Mouse (Mus musculus): ENCODE data around the gene Zfp523.
A peak's percentile ranks its signal among the peaks of the same experiment; 100 is the strongest.

The Zfp523 gene

DNA sequence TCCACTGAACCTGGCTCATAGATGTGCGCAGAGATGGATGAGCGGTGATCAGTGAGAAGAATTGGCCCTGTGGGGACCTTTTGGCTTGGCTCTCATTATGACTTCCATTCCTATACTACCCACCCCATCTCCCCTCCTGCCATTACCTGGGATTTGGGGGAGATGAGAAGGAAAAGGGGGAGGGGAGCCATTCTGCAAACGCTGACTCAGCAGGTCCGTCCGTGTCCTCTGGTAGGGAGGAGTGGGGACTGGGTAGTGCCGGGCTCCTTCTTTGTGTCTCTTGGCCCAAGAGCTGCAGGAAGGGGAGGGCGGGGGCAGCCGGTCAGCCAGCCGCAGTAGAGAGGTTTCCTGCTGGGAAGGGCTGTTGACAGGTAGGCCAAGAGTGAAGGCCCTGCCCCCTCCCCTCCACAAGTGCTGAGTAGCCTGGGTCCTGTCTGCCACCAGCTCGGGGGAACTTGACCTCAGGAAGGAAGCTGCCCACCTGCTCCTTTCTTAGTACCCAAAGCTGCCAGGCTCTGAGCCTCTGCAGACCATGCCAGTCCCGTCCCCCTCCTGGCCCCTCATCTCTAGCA, 15.5 kb upstream of the Zfp523 start:
- DNase-seq, result no peak

DNA sequence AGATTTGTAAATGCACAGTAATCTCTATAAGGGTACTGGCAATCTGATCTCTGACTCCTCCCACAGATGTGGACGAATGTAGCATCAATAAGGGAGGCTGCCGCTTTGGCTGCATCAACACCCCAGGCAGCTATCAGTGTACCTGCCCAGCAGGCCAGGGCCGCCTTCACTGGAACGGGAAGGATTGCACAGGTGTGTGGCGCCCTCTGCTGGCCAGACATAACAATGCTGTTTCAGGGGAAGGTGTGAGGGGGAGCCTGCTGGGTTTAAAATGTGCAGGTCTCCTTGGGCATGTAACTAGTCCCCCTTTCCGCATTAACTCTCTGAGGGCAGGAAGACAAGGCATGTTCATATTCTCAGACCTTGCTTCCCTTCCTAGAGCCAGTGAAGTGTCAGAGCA, 13.3 kb upstream of the Zfp523 start:
- peak; percentile 75 for DNase-seq

DNA sequence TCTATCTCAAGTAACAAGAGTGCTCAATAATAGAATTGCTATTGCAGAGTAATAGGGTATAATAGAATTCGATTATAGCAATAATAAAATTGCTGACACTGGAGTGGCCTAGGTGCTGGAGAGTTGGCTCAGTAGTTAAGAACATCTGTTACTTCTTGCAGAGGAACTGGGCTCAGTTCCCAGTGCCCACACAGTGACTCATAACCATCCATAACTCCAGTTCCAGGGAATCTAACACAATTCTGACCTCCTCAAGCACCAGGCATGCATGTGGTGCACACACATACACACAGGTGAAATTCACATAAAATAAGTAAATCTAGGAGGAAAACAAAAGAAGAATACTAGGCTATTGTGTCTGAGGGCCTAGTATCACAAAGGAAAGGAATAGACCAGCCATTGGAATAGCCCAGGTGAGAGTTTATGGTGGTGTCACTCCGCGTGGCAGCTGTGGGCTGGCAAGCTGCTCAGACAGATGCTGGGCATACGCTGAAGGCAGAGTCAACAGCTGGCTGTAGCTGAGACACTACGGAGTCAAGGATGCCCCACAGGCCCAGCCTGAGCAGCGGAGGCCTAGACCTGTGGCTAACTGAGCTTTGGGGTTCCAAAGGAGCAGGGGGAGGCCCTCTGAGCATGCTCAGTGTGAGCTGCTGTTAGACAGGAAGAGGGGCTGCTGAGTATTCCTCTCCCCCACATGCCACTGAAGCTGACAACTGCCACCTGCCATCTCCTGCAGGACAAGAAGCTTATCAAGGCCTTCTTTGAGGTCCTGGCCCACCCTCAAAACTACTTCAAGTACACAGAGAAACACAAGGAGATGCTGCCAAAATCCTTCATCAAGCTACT, 6.2 kb upstream of the Zfp523 start:
- no peak for DNase-seq

DNA sequence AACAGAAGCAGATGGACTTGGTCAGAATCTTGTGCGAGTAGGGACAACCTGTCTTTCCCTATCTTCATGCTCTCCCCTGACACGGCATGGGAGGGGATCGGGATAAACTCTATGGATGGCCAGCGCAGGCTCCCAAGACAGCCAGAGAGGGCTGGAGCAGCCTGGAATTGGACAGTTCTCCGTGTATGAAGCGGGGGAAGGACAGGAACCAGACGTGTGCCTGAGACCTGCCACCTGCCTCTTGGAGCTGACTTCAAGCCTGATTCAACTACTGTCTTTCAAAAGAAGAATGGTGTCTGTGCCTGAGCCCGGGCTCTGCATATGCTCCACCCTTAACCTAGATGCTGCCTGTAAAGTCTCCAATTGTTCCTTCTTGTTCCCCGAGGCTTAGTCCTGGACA, 4.2 kb upstream of the Zfp523 start:
- no peak for DNase-seq

DNA sequence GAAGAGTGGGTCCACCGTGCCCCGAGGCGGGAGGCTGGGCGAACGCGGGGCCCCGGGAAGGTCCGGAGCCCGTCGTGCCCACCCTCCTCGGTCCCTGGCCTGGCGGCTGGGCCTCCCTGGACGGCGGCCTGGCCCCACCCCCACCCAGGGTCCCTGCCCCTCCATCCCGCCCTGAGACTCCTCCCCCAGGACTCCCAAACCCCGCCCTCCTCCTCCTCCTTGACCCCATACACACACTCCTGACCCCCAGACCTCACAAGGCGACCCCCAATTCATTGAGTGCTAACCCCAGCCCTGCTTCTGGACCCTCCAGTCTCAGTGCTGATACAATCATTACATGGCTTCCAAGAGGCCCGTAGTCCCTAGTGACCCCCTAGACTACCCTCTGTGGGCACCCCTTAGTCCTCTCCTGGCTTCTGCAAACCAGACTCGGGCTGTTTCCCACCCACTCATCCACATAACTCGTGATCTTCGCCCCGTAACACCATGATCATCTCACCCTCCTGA, 664 bp downstream of the Zfp523 start:
- peak; percentile 54 for DNase-seq

DNA sequence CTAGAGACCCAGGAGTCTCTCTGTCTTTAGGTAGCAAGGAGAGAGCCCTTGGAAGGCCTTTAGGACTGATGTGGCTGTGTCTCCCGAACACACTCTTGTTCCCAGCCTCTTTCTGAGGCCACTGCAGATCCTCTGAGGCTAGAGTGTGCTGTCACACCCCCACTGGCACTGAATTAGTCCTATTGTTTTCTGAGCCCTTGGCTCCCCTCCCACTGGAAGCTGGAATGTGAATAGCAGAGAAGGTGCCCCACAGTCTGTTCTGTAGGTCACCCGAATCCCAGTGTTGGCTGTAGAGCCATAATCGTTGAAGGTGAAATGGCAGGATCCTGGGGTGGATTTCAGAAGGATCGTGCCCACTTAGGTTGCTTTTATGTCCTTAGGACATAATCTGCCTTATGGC, 3.4 kb downstream of the Zfp523 start:
- DNase-seq, result no peak

DNA sequence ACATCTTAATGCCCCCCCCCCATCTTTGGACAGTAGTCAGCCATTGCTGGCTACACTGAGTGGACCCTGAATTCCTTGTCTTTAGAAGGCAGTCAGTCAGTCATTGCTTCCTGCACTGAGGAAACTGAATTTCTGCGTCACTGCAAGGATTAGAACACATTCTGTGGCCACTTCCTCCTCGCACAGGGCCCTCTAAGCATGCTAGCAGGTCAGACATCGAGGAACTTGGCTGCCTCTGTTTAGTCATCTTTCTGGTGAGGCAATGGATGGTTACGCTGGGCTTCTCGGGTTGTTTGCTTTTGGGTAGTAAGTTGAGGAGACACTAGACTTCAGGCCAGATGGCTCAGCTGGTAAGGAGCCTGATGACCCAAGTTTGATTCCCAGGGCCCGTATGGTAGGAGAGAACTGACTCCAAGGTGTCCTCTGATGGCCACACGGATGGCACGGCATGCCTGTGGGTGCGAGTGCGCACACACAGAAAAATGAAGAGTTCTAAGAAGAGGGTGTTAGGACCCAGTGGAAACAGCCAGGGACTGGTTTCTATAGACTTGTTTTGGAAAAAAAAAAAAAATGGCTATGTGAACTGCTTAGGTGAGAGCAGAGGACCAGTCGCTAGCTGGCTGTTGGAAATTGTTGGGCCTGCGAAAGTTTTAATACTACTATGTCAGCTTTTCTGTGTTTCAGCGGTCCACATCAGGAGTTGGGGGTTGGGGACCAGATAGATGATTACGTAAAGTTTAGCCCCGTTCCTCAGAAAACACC, 4.0 kb downstream of the Zfp523 start:
- DNase-seq, result no peak

DNA sequence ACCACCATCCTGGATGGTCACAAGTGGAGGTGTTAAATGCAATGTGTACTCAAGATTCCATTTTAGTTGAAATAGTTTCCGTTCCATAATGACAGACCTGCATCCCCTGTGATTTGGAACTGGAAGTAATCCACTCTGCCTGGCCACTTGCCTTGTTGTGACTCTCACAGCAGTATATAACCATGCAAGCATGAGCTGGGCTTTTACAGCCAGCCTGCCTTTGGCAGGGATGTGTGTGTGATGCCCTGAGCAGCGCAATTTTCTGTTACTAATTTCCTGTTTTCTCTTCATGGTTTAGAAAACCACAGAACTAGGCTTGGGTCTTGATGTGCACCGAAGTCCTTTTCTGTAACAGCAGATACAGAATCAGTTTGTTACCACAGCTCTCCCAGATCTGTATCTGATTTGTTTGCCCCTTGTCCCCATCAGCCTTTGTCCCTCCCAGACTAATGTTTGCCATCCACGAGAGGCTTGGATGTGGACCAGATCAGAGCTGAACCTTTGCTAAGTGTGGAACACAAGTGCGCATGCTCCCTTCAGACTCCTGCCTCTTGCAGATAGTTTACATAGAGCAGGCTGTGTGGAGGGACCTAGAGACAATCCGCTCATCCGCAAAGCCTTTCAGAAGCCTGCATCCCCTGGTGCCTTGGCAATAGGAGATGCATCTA, 8.2 kb downstream of the Zfp523 start:
- DNase-seq, result no peak

DNA sequence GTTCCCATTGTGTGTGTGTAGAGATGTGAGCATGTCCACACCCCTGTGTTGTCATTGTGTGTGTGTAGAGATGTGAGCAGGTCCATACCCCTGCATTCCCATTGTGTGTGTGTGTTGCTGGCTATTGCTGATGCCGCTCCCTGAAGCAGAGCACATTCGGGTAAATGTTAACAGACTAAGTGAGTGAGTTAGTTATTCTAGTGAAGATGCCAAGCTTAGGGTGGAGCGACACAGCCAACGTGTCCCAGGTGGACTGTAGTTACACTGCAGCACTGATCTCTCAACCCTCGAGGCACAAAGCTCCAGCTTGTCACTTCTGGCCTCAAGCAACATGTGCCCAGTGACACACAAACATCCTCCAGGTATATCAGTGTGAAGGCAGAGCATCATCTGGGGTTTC, 11.4 kb downstream of the Zfp523 start:
- DNase-seq, result no peak

DNA sequence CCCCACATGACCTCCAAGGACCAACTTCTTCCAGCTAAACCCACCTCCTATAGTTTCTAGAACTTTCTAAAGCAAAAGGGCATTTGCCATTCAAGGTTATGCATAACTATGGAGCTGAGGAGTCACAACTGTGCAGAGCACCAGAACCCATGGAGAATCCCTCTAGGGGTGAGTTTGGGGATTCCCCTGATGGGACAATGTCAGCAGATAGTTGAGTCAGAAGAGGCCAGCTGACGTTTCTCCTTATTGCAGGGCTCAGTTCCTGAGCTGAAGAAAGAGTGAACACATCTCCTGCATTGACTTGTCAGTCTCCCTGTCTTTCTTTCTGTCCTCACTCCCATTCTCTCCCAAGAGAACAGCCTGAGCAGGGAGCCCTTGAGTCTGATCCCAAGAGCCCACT, 15.8 kb downstream of the Zfp523 start:
- DNase-seq, result no peak

DNA sequence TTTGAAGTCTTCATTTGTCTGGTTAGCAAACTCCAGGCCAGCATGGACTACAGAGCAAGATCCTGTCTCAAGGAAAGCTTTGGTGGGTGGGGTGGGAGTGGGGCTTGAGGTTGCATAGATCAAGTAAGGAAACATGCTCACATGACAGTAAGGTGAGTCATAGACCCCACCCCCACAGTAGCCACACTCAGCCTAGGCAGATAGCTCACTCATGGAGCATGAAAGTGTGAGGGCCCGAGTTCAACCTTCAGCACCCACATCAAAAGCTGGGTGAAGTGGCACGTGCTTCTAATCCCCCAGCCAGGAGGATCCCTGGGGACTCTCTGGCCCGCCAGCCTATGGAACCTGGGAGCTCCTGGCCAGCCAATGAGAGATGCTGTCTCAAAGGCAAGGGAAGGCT, 16.6 kb downstream of the Zfp523 start:
- no peak for DNase-seq

DNA sequence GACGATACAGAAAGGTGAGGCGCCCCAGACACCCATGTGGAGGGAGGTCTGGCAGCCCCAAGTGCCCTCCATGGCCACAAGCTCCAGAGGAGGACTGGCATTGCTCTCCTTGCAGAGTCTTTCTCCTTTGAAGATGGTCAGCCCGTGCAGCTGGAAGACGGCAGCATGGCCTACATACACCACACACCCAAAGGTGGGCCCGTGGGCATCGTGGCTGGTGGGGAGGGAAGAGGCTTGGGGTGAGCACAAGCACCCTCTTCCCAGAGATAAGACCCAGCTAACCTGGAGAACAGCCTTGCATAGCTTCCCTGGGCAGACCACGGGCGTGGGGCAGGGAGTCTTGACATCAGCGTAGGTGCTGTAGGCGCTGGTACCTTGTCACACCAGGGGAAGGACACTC, 18.1 kb downstream of the Zfp523 start:
- DNase-seq, result no peak

DNA sequence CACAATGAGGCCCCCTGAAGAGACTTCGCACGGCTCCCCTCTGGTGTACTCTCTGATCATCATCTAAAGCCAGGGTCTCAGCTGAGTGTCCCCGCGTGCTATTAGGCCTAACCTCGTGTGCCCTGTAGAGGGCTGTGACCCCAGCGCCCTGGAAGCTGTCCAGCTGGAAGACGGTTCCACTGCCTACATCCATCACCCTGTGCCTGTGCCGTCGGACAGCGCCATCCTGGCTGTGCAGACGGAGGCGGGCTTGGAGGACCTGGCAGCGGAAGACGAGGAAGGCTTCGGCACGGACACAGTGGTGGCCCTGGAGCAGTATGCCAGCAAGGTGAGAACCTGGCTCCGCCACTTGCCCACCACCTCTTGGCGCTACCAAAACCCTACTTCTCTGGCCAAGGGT, 20.7 kb downstream of the Zfp523 start:
- no peak for DNase-seq

DNA sequence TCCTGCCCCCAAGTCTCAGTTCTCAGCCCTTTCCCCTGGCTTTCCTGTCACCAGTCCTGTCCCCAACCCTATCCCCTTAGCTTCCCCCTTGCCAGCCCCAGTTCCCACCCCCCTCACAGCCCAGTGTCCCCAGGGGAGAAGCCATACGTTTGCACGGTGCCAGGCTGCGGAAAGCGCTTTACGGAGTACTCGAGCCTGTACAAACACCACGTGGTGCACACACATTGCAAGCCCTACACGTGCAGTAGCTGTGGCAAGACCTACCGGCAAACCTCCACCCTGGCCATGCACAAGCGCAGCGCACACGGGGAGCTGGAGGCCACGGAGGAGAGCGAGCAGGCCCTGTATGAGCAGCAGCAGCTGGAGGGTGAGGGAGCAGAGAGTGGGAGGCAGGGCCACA, 25.1 kb downstream of the Zfp523 start:
- DNase-seq, result no peak

DNA sequence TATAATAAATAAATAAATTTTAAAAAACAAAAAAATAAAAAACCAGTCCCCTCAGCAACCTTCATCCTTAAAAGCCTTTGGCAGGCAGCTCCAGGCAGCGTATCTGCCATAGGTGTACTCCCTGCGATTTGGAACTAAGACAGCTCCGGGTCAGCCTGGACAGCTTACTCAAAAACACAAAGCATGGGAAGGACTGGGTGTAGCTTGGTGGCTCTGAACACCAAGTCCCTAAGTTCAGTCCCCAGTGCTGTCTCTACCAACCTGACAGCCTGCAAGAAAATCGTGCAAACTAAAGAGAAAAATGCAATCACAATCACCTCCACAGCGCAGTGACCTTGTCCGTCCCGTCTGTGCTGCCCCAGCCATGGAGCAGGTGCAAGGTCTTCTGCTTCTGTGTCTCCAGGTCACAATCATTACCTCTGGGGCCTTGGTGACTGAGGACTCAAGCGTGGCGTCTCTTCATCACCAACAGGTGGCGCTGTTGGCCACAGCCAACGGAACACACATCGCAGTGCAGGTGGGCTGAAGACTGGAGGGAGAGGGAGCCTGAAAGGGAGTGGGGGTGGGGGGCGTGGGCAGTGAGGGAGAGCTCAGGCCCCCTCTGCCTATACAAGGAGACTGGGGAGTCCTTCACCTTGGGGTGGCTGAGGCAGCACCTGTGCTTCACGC, 27.3 kb downstream of the Zfp523 start:
- DNase-seq, result no peak

DNA sequence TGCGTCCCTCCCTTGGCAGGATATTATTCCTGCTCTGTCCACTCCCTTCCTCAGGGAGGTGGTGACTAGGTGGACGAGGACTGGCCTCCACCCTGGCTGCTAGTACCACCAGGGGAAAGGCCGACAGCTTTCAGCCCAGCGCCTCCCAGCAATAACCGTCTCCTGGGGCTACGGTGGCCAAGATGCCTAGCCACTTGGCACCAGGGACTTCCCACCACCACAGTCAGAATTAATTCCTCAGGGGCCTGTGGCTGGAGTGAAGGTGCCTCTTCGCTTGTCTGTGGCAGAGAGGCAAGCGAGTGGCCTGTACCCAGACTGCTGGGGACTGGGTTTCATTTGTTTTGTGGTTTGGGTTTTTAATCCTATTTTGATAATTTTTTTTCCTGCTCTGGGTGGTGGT, 28.5 kb downstream of the Zfp523 start:
- DNase-seq, result no peak

DNA sequence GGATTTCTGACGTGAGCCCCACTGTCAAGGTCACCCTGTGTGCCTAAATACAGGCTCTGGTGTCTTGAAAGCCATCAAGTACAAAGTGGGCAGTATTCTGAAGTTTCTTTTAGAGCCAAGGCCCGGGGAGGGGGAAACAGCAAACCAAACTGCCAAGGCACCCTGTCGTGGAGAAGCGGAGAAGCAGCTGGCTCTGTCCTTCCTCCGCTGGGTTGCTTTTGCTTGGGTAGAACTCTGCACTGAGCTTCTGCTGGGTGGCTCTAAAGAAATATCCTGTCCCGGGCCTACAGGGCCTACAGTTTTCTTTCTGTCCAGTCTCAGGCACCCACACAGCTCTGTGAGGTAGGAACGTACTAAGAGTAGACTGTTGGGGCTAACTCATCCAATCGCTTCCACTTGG, 30.2 kb downstream of the Zfp523 start:
- no peak for DNase-seq

DNA sequence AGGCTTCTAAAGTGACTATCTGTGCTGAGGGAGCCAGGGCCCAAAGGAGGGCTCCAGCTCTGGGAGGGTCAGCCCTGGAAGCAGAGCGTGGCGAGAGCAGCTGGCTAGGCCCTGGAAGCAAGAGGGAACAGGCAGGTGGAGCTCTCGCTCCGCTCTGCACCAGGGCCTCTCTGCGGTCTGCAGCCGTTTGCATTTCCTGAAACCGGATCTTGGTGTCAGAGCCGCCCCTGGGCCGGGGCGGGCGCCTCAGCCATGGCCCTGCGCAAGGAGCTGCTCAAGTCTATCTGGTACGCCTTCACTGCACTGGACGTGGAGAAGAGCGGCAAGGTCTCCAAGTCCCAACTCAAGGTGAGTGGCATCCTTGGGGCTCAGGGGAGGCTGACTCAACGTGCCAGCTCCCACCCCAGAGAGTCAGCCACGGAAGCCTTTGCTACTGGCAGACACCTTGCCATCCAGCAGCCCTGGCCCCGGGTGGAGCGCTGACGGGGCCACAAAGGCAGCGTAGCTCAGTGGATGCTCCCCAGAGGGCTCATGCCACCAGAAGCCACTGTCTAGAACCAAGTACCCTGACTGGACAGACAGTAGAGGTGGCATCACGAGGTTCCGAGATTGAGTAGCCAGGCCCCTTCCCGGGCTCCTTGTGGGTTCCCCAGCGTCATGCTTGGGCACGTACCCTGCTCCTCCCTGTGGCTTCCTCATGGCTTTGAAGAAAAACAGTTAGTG, 30.8 kb downstream of the Zfp523 start, which contains the start of gene Def6:
Def6 (plus strand) TSS at position 188 of the 723 bp plus-strand sequence.
- DNase-seq, result no peak

DNA sequence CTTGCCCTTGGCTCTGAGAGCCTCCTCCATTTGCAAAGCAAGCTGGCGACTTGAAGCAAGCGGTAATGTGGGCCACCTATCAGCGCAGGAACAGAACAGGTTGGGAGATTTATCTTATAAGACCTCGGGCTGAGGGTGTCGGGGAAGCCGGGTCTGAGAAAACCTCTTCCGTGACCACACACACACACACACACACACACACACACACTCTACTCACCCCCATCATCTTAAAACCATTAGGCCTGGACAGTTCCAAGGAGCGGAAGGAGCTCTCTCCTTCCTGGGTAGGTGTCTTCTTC, 31.3 kb downstream of the Zfp523 start:
- no peak for DNase-seq

DNA sequence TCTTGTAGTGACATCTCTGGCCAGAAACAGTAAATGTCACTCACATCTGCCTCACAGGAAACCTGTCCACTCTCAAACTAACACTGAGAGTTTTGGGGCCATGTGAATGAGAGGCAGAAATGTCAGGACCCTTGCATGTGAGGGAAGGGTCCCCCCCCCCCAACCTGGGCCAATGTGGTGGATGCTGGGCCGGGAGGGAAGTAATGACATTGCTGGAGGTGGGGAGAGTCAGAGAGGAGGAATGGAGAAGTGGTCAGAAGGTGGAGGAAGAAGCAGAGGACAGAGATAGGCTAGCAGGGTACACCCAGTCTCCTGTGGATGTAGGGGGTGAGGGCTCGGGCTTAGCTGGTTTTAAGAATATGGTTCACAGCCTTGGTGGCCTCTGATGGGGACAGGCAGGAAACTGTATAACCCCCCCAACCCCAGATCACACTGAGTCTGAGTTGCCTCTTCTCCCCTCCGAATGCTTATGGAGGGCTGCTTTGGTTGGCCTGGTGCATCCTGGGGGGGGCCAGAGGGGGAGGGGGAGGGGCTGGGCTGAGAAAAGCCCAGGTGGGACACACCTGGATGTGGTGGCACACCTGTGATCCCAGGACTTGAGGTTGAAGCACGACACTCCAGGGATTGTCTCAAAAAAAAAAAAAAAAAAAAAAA, 32.7 kb downstream of the Zfp523 start:
- DNase-seq, result no peak

DNA sequence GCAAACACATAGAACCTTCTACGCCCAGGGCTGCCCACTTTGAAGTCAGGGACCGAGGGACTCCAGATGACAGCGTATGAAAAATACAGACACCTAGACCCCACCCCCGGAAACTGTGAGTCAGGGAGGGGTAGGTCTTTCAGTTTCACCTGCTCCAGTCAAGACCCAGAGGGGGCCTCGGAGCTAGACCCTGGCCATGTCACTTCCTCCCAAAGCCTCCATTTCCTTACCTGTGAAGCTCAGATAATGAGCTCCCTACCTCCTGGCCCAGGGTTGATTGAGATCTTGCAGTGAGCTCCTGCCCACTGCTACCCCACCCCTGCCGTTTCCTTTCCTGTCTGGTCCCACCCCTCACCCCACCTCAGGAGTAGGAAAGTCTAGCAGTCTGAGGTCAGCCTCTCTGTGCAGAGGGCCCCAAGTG, 35.0 kb downstream of the Zfp523 start:
- no peak for DNase-seq

DNA sequence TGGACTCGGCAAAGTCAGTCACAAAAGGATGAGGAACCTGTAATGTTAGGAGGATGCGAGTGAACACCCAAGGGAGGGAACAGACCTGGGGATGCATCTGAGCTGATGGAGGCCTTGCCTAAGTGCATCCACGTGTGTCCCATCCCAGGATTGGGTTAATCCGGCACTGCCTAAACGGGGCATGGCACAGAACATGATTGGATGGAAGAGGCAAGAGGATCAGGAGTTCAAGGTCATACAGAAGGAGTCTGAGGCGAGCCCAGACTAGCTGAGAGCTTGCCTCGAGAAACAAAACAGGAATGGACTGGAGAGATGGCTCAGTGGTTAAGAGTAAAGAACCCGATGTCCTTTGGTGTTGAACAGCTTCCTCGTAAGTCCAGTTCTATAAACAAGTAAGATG, 35.5 kb downstream of the Zfp523 start:
- no peak for DNase-seq
